Mouse (Mus musculus): ENCODE measurements around the gene Mtmr1.
"Not testable (repeated sequence)": the region's sequence is repeated elsewhere in the genome, so short reads cannot be mapped to it uniquely, and the experiment has no call there.

The Mtmr1 gene

GRCm38 (mm10) chrX:71364554-71364991 is at the start of gene Mtmr1:
TSS of gene Mtmr1 (plus strand) at chrX:71364760.
- DNase-seq (ENCODE audit: low read depth, low spot score) = peak; percentile 53

DNA sequence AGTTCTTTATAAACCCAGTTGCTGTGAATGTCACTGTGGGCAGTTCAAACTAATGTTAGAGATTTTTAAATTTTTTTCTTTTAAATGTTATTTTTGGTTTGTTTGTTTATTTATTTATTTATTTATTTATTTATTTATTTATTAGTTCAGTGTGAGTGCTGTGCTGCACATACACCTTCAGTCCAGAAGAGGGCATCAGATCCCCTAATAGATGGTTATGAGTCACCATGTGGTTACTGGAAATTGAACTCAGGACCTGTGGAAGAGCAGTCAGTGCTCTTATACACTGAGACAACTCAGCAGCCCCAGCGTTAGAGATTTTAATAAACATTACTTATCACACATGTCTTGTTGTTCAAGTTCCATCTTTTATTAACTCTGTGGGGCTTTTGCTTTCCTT is 12.5 kb upstream of the Mtmr1 start:
- no peak for DNase-seq (ENCODE audit: low read depth, low spot score)

GRCm38 (mm10) chrX:71355331-71355730 is 9.2 kb upstream of the Mtmr1 start:
- DNase-seq (ENCODE audit: low read depth, low spot score) = no peak

DNA sequence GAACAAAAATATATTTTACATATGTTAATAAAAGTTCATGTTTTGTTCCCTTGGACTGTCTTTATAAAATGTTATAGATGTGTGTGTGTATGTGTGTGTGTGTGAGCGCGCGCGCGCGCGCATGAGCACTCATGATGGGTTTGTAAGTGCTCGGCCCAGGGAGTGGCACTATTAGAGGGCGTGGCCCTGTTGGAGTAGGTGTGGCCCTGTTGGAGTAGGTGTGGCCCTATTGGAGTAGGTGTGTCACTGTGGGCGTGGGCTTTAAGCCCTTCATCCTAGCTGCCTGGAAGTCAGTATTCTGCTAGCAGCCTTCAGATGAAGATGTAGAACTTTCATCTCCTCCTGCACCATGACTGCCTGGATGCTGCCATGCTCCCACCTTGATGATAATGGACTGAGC is 2.8 kb upstream of the Mtmr1 start:
- not testable (repeated sequence) for DNase-seq (ENCODE audit: low read depth, low spot score)

DNA sequence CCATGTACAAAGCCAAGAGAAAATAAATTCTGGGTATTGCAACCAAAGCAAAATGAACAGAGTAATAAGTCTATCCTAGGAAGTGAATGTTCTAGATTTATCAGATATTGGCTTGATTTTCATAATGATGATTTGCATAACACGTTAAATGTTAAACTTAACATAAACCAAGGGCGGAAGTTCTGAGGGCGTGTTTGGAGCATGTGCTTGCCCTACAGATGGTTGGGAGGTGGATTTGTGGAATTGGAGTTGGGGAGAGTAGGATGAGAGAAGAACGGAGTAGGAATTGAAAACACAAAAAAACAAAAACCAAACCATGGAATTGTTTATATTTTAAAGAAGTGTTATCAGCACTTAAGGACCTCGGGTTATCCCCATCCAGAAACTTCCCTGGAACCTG is 498 bp upstream of the Mtmr1 start:
- no peak for DNase-seq (ENCODE audit: low read depth, low spot score)

DNA sequence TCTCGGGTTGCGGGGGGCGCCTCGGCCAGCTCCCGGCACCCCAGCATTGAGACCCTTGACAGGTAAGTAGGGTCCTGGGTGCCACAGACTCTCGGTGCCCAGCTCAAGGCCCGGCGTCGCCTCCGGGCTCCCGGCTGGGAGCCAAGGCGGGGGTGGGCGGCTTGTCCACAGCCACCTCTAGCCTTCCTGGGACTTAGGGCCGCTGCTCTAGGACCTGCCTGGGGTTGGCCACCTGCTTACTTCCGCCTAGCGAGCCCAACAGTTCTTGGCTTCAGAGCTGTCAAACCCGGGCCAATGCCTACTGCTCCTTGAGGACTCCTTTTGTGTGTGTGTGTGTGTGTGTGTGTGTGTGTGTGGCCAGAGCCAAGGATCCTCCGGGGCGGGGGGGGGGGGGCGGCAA is 451 bp downstream of the Mtmr1 start:
- no peak for DNase-seq (ENCODE audit: low read depth, low spot score)

- no peak for DNase-seq (ENCODE audit: low read depth, low spot score)
Measured at GRCm38 (mm10) chrX:71365510-71365909, 950 bp downstream of the Mtmr1 start.

- DNase-seq (ENCODE audit: low read depth, low spot score) = no peak
Measured at GRCm38 (mm10) chrX:71366973-71367372, 2.4 kb downstream of the Mtmr1 start.

GRCm38 (mm10) chrX:71376781-71377180 is 12.2 kb downstream of the Mtmr1 start:
- no peak for DNase-seq (ENCODE audit: low read depth, low spot score)

DNA sequence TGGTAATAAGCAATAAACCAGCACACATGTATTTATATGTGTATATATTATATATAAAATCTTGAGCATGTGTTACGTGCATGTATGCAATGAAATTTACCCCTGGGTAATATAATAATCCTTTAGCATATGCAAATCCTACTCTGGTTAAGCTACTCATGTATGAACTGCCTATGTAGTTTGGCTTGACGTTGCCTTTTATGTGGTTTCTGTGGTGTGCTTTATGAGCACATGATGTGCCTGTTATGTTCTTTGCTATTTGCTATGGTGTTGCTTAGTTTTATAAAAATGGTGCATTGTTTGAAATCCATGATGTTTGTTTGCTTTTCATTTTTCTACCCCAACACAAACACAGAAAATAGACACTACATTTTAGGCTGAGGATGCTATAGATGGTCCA is 13.9 kb downstream of the Mtmr1 start:
- no peak for DNase-seq (ENCODE audit: low read depth, low spot score)

GRCm38 (mm10) chrX:71381571-71381970 is 17.0 kb downstream of the Mtmr1 start:
- no peak for DNase-seq (ENCODE audit: low read depth, low spot score)

DNA sequence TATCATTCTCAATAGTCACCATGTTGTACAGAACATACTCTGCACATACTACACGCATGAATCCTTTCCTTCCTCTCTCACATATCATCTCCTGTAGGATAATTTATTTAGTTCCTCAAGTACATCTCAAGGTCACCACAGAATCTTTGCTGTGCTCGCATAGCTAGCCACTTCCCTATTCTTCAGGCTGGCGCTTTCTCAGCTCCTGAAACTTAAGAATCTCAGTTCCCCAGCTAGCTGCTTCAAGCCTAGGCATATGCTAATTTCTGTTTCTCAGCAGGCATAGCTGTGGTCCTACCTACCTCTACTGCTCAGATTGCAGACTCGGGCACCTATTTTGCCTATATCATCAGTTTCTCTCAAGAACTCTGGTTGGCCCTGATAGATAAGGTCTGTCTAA is 31.8 kb downstream of the Mtmr1 start:
- no peak for DNase-seq (ENCODE audit: low read depth, low spot score)

GRCm38 (mm10) chrX:71406290-71406689 is 41.7 kb downstream of the Mtmr1 start:
- no peak for DNase-seq (ENCODE audit: low read depth, low spot score)

DNA sequence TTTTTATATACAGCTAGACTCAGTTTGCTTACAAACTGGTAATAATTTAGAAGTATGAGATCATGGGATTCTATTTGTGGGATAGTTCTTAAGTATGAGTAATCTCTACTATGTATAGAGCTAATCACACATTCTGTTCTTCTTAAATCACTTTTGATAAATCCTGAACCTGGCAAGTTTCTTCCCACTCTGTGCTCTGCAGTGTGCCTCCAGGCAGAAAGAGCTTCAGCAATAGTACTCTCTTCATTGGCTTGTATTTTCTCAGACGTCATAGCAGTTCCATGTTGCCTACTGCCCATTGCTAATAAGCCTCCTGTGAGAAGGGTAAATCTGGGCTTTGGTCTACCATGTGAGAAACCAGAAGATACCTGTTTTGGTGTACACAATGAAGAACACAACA is 43.8 kb downstream of the Mtmr1 start:
- DNase-seq (ENCODE audit: low read depth, low spot score) = no peak

DNA sequence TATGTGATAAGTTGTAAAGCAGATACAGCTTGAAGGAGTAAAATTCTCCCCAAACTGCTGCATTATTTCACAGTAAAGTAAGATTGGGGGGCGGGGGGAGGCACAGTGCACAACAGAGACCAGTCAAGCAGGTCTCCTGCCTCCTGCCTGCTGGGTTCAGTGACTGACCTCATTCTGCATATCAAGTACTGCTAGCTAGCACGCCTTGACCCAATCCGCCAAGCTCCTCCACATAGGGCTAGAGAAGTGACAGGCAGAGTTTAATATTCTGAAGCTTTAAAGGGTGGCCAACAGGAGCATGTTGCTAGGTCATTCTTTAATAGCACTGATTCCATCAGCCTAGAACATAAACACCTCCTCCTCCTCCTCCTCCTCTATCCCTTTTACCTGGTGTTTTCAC is 48.2 kb downstream of the Mtmr1 start:
- no peak for DNase-seq (ENCODE audit: low read depth, low spot score)

DNA sequence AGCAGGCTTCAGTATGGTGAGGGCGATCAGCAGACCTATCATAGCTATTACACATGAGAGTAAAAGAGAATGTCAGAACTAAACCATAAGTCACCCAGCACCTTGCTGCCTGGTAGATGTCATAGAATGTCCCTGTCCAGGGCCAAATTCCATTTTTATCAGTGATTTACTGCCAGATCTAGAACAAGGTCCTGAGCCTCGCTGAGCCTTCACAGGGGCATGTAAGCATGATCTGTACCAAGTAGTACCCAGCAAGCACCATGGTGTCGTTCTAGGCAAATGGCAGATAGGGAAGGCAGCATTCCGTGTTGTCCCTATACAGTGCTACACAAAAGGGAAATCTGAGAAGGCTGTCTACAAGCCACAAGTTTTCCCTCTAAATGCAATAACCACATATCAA is 49.1 kb downstream of the Mtmr1 start:
- no peak for DNase-seq (ENCODE audit: low read depth, low spot score)

GRCm38 (mm10) chrX:71424852-71425251 is 60.3 kb downstream of the Mtmr1 start:
- DNase-seq (ENCODE audit: low read depth, low spot score) = no peak

- peak; percentile 15 for DNase-seq (ENCODE audit: low read depth, low spot score)
Measured at GRCm38 (mm10) chrX:71425746-71426519, 61.4 kb downstream of the Mtmr1 start.

GRCm38 (mm10) chrX:71427491-71427890 is 62.9 kb downstream of the Mtmr1 start:
- DNase-seq (ENCODE audit: low read depth, low spot score) = no peak

GRCm38 (mm10) chrX:71430900-71431299 is 66.3 kb downstream of the Mtmr1 start:
- no peak for DNase-seq (ENCODE audit: low read depth, low spot score)

DNA sequence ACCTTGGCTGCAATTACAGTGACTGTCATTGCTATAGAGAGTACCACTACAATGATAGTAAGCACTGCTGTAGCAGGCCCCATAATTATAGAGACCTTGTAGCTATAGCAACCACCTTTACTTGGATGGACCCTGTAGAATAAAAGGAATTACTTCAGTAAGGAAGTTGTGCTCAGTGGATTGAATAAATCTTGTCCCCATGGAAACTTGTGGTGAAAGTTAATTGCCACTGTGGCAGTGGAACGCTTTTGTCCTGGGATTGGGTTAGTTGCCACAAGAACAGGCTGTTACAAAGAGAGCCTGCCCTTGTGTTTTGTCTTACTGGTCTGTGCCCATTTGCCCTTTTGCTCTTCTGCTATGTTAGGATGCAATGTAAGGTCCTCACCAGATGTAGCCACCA is 69.9 kb downstream of the Mtmr1 start:
- no peak for DNase-seq (ENCODE audit: low read depth, low spot score)

GRCm38 (mm10) chrX:71434860-71435259 is 70.3 kb downstream of the Mtmr1 start:
- no peak for DNase-seq (ENCODE audit: low read depth, low spot score)

GRCm38 (mm10) chrX:71435542-71435941 is 71.0 kb downstream of the Mtmr1 start:
- no peak for DNase-seq (ENCODE audit: low read depth, low spot score)

DNA sequence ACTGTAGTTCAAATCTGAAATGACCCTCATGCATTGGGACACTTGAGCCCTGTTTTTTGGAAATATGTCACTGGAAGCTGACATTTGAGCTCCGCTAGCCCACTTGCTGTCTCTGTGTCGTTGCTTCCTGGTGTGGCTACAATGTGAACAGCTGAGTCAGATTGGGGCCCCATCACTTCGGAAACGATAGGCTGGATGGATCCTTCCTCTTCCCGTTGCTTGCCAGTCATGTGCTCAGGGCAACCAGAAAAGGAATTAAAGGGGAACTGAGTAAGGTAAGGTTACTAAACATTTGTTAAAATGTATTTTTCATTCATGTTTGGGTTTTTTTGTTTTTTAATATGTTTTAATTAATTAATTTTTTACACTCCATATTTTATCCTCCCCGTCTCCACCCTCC is 74.9 kb downstream of the Mtmr1 start:
- DNase-seq (ENCODE audit: low read depth, low spot score) = no peak
